In genomic region chr6:33613978-33614377, GRCm38 (mm10) we compare ENCODE assay signal across 12 mouse cellular contexts.
"Had no signal": no experiment of that assay in that cellular context is flagged by ENCODE, and none has a peak within 500 bp of the region (broad histone marks: within the 10 kb centered on the region; RNA-seq: fewer than 3 reads in every experiment).

No protein-coding gene starts in this region.

- DNase-seq: kidney, adult 18-20 months; kidney, adult 9 months; kidney, postnatal 14 days; kidney, postnatal 4 days; layer of hippocampus, postnatal 36 days; liver, embryonic 13.5 days; lung, adult 2 months; midbrain, embryonic 14.5 days; retina, postnatal 1 day; right cerebral cortex, postnatal 25 days; thymus, adult 2 months; thymus, postnatal 14 days had no signal
